Mouse (Mus musculus) CH12.LX (cell line): ENCODE measurements at regions not wholly inside any gene's neighbourhood (a gene's known extent, or its start where the extent isn't known, plus 50 kb on each side); places are given as distances from the start of the nearest gene placed in this dataset.

Experiments used
- DNase-seq: peaks from one replicate; pipeline ENCODE4 v3.0.0-alpha.2; 2013; ENCODE audit errors: extremely low read depth
- H3K27ac ChIP-seq: 2 replicates; pipeline ENCODE4 v1.5.1; 2012; ENCODE audit warnings: low read depth, mild to moderate bottlenecking, control low read depth, moderate library complexity; ENCODE audit not compliant: insufficient read depth
- H3K27me3 ChIP-seq: replicated peaks from 2 replicates; pipeline ENCODE3; 2012; ENCODE audit warnings: inconsistent platforms
- H3K36me3 ChIP-seq, 2 experiments: replicated peaks in 1 of 2; 2 replicates each; pipeline versions ENCODE3 to v1.6.1; 2012; ENCODE audit warnings: inconsistent platforms in 1 of 2, low read length in 1 of 2, mild to moderate bottlenecking in 1 of 2, mixed read lengths in 1 of 2, moderate library complexity in 1 of 2; ENCODE audit not compliant: control insufficient read depth in 1 of 2, insufficient read depth in 1 of 2
- H3K4me1 ChIP-seq, 2 experiments: 2 replicates each; pipeline ENCODE4 v1.6.1; 2012; ENCODE audit warnings: inconsistent platforms in 1 of 2, moderate library complexity in 1 of 2; ENCODE audit not compliant: insufficient read depth in 2 of 2, control insufficient read depth in 1 of 2
- H3K4me2 ChIP-seq: 2 replicates; pipeline ENCODE4 v1.6.1; 2012; ENCODE audit warnings: low read depth, mild to moderate bottlenecking, control low read depth; ENCODE audit not compliant: poor library complexity, insufficient read depth, severe bottlenecking
- H3K4me3 ChIP-seq, 3 experiments: fragments of 150-350 bp in 1 of 3; sonication (generic) in 1 of 3; replicated peaks in 1 of 3; 2 replicates each; pipeline versions ENCODE3 to v1.5.1; 2011 to 2012; ENCODE audit warnings: low read depth in 2 of 3, low read length in 2 of 3, mild to moderate bottlenecking in 2 of 3, moderate library complexity in 2 of 3, control low read depth in 1 of 3, improper control_type of control experiment in 1 of 3, inconsistent platforms in 1 of 3, mixed read lengths in 1 of 3; ENCODE audit not compliant: poor library complexity in 1 of 3
- H3K79me2 ChIP-seq: replicated peaks from 2 replicates; pipeline ENCODE4 v1.6.1; 2012; ENCODE audit warnings: mild to moderate bottlenecking, moderate library complexity; ENCODE audit not compliant: control insufficient read depth, poor library complexity, insufficient read depth, severe bottlenecking; ENCODE audit errors: extremely low read depth
- H3K9ac ChIP-seq: 2 replicates; pipeline ENCODE4 v1.6.1; 2012; ENCODE audit warnings: low read depth, mild to moderate bottlenecking, control low read depth, moderate library complexity; ENCODE audit not compliant: insufficient read depth
- H3K9me3 ChIP-seq: replicated peaks from 2 replicates; pipeline ENCODE3; 2012; ENCODE audit warnings: low read length, inconsistent platforms, mixed read lengths
- BHLHE40 ChIP-seq: IDR thresholded peaks from 2 replicates; pipeline ENCODE4 v1.6.1; 2011; ENCODE audit warnings: mild to moderate bottlenecking, low read depth, low read length, improper control_type of control experiment
- CHD1 ChIP-seq: IDR thresholded peaks from 2 replicates; pipeline ENCODE4 v1.6.1; 2012; ENCODE audit warnings: low read depth, low read length, improper control_type of control experiment, inconsistent platforms
- CHD2 ChIP-seq: IDR thresholded peaks from 2 replicates; pipeline ENCODE4 v1.6.1; 2011; ENCODE audit warnings: low read length, improper control_type of control experiment
- CTCF ChIP-seq, 2 experiments: IDR thresholded peaks in 1 of 2; conservative IDR thresholded peaks in 1 of 2; 2 replicates each; pipeline ENCODE4 v1.5.1; 2011 to 2012; ENCODE audit warnings: low read depth in 2 of 2, low read length in 2 of 2, improper control_type of control experiment in 1 of 2, inconsistent platforms in 1 of 2, mild to moderate bottlenecking in 1 of 2, moderate library complexity in 1 of 2
- E2F4 ChIP-seq: IDR thresholded peaks from 2 replicates; pipeline ENCODE4 v1.6.1; 2011; ENCODE audit warnings: low read depth, low read length, improper control_type of control experiment; ENCODE audit not compliant: insufficient replicate concordance
- ELF1 ChIP-seq: IDR thresholded peaks from 2 replicates; pipeline ENCODE4 v1.6.1; 2014; ENCODE audit warnings: low read depth, mild to moderate bottlenecking, inconsistent platforms, low read length, improper control_type of control experiment
- EP300 ChIP-seq: IDR thresholded peaks from 2 replicates; pipeline ENCODE4 v1.6.1; 2011; ENCODE audit warnings: low read length, improper control_type of control experiment
- ETS1 ChIP-seq: conservative IDR thresholded peaks from 2 replicates; pipeline ENCODE4 v1.6.1; 2012; ENCODE audit warnings: low read depth, mild to moderate bottlenecking, inconsistent platforms, low read length, improper control_type of control experiment, moderate library complexity
- HCFC1 ChIP-seq: IDR thresholded peaks from 2 replicates; pipeline ENCODE4 v1.6.1; 2012; ENCODE audit warnings: low read depth, mild to moderate bottlenecking, inconsistent platforms, low read length, improper control_type of control experiment
- IRF4 ChIP-seq: IDR thresholded peaks from 2 replicates; pipeline ENCODE4 v1.6.1; 2014; ENCODE audit warnings: low read depth, mild to moderate bottlenecking, inconsistent platforms, low read length, improper control_type of control experiment
- JUND ChIP-seq: conservative IDR thresholded peaks from 2 replicates; pipeline ENCODE4 v1.6.1; 2011; ENCODE audit warnings: low read depth, low read length, improper control_type of control experiment
- KAT2A ChIP-seq: IDR thresholded peaks from 2 replicates; pipeline ENCODE4 v1.6.1; 2012; ENCODE audit warnings: low read length, improper control_type of control experiment, inconsistent platforms; ENCODE audit not compliant: insufficient replicate concordance
- MAX ChIP-seq: IDR thresholded peaks from 2 replicates; pipeline ENCODE4 v1.6.1; 2011; ENCODE audit warnings: low read length, improper control_type of control experiment
- MAZ ChIP-seq: IDR thresholded peaks from 2 replicates; pipeline ENCODE4 v1.6.1; 2012; ENCODE audit warnings: low read depth, mild to moderate bottlenecking, inconsistent platforms, low read length, improper control_type of control experiment, moderate library complexity
- MEF2A ChIP-seq: IDR thresholded peaks from 2 replicates; pipeline ENCODE4 v1.6.1; 2014; ENCODE audit warnings: low read depth, mild to moderate bottlenecking, inconsistent platforms, low read length, improper control_type of control experiment, borderline replicate concordance
- MXI1 ChIP-seq: IDR thresholded peaks from 2 replicates; pipeline ENCODE4 v1.6.1; 2011; ENCODE audit warnings: mild to moderate bottlenecking, low read depth, low read length, improper control_type of control experiment
- MYC ChIP-seq: IDR thresholded peaks from 2 replicates; pipeline ENCODE4 v1.6.1; 2011; ENCODE audit warnings: low read depth, mild to moderate bottlenecking, improper control_type of control experiment, low read length
- NRF1 ChIP-seq: IDR thresholded peaks from 2 replicates; pipeline ENCODE4 v1.6.1; 2014; ENCODE audit warnings: low read depth, mild to moderate bottlenecking, inconsistent platforms, low read length, improper control_type of control experiment, moderate library complexity
- PAX5 ChIP-seq: IDR thresholded peaks from 2 replicates; pipeline ENCODE4 v1.6.1; 2012; ENCODE audit warnings: low read length, inconsistent platforms, mixed read lengths
- POLR2A ChIP-seq: IDR thresholded peaks from 2 replicates; pipeline ENCODE4 v1.6.1; 2011; ENCODE audit warnings: low read depth, mild to moderate bottlenecking, improper control_type of control experiment, low read length
- POLR2AphosphoS2 ChIP-seq: IDR thresholded peaks from 2 replicates; pipeline ENCODE4 v1.6.1; 2011; ENCODE audit warnings: low read depth, low read length, improper control_type of control experiment
- RAD21 ChIP-seq: IDR thresholded peaks from 2 replicates; pipeline ENCODE4 v1.6.1; 2011; ENCODE audit warnings: low read depth, mild to moderate bottlenecking, low read length, improper control_type of control experiment, moderate library complexity
- RCOR1 ChIP-seq: conservative IDR thresholded peaks from 2 replicates; pipeline ENCODE4 v1.6.1; 2012; ENCODE audit warnings: low read depth, mild to moderate bottlenecking, inconsistent platforms, low read length, improper control_type of control experiment
- SIN3A ChIP-seq: IDR thresholded peaks from 2 replicates; pipeline ENCODE4 v1.6.1; 2012; ENCODE audit warnings: low read length, improper control_type of control experiment, inconsistent platforms
- SMC3 ChIP-seq: IDR thresholded peaks from 2 replicates; pipeline ENCODE4 v1.6.1; 2011; ENCODE audit warnings: low read depth, low read length, improper control_type of control experiment
- TCF12 ChIP-seq: IDR thresholded peaks from 2 replicates; pipeline ENCODE4 v1.6.1; 2014; ENCODE audit warnings: low read depth, mild to moderate bottlenecking, inconsistent platforms, low read length, improper control_type of control experiment
- UBTF ChIP-seq: IDR thresholded peaks from 2 replicates; pipeline ENCODE4 v1.6.1; 2012; ENCODE audit warnings: low read depth, mild to moderate bottlenecking, inconsistent platforms, low read length, improper control_type of control experiment, moderate library complexity
- USF2 ChIP-seq: conservative IDR thresholded peaks from 2 replicates; pipeline ENCODE4 v1.6.1; 2011; ENCODE audit warnings: low read depth, low read length, improper control_type of control experiment
- ZC3H11A ChIP-seq: IDR thresholded peaks from 2 replicates; pipeline ENCODE4 v1.6.1; 2012; ENCODE audit warnings: low read depth, mild to moderate bottlenecking, inconsistent platforms, low read length, improper control_type of control experiment
- ZKSCAN1 ChIP-seq: IDR thresholded peaks from 2 replicates; pipeline ENCODE4 v1.6.1; 2012; ENCODE audit warnings: low read depth, inconsistent platforms, low read length, improper control_type of control experiment, borderline replicate concordance
- ZMIZ1 ChIP-seq: IDR thresholded peaks from 2 replicates; pipeline ENCODE4 v1.6.1; 2012; ENCODE audit warnings: low read depth, mild to moderate bottlenecking, inconsistent platforms, low read length, improper control_type of control experiment
- ZNF384 ChIP-seq: IDR thresholded peaks from 2 replicates; pipeline ENCODE4 v1.6.1; 2012; ENCODE audit warnings: low read depth, low read length, improper control_type of control experiment, inconsistent platforms
- dilution Hi-C: fragments of 300-500 bp; cut with MboI; formaldehyde crosslinking; loops from 2 replicates; pipeline ENCODE4 v1.14.3; 2020; ENCODE audit warnings: low sequenced_read_pairs; ENCODE audit not compliant: extremely low pct_unique_long_range_greater_than_20kb, extremely low pct_ligation_motif_present
- in situ Hi-C: fragments of 300-500 bp; cut with MboI; formaldehyde crosslinking; loops from 3 replicates; pipeline ENCODE4 v1.14.3; 2019; ENCODE audit warnings: low sequenced_read_pairs, low pct_ligation_motif_present, low pct_unique_long_range_greater_than_20kb, mixed read lengths

GRCm38 (mm10) chr3:132485553-132485952, 144.1 kb upstream of the Gimd1 start:
- no peak overlapping the region for H3K27ac ChIP-seq
- H3K4me1 ChIP-seq, result no peaks in the 10 kb centered on the region
- H3K36me3 ChIP-seq, result no peaks in the 10 kb centered on the region
- no peaks in the 10 kb centered on the region for H3K79me2 ChIP-seq
- H3K4me2 ChIP-seq, result no peak overlapping the region
- no peak for TF ChIP-seq USF2
- no peak for TF ChIP-seq POLR2AphosphoS2
- TF ChIP-seq KAT2A, result no peak
- no peak for TF ChIP-seq MYC
- no peak for TF ChIP-seq TCF12
- no peak for TF ChIP-seq NRF1
- TF ChIP-seq CTCF (conservative IDR thresholded peaks at IDR 0.05 in 1 of 2, IDR thresholded peaks at IDR 0.05 in 1 of 2; ENCODE audit: low read depth in 2 of 2, low read length in 2 of 2), result no peak
- TF ChIP-seq POLR2A, result no peak
- TF ChIP-seq ZNF384, result no peak
- TF ChIP-seq MXI1, result no peak
- no peak for TF ChIP-seq CHD2
- H3K27me3 ChIP-seq, result no peaks in the 10 kb centered on the region
- dilution Hi-C loops, result no loop called here
- H3K4me3 ChIP-seq, result no peak overlapping the region
- no peak overlapping the region for H3K9ac ChIP-seq
- H3K9me3 ChIP-seq, result no peaks in the 10 kb centered on the region
- DNase-seq, result no peak
- in situ Hi-C loops, result no loop called here

- Histone ChIP-seq H3K27me3 (no peaks in the 10 kb centered on the region), H3K9me3 (no peaks in the 10 kb centered on the region), H3K4me3 (no peak overlapping the region), H3K36me3 (no peaks in the 10 kb centered on the region), H3K79me2 (no peaks in the 10 kb centered on the region), H3K27ac (no peak overlapping the region), H3K4me1 (peaks cover 5 to 16% of the 10 kb centered on the region in 2 experiments; a peak in 2 of 4 replicates), H3K4me2 (no peak overlapping the region), H3K9ac (no peak overlapping the region)
- DNase-seq, result peak; percentile 91
- dilution Hi-C loops (no loop called here), in situ Hi-C loops (loop anchor here (10.0 kb wide), 1 partner anchor 199 kb away; no protein-coding TSS in a partner anchor)
- TF ChIP-seq ELF1 (peak; percentile 43; the same call in 1 of the 2 replicates), CTCF (conservative IDR thresholded peaks at IDR 0.05 in 1 of 2, IDR thresholded peaks at IDR 0.05 in 1 of 2; ENCODE audit: low read depth in 2 of 2, low read length in 2 of 2) (peak; percentile 76 to 96), MAX (peak; percentile 12; the same call in 1 of the 2 replicates), HCFC1 (no peak), USF2 (no peak), BHLHE40 (no peak), MXI1 (no peak), NRF1 (no peak), PAX5 (no peak), ETS1 (no peak), IRF4 (peak; percentile 69), ZNF384 (no peak), TCF12 (peak; percentile 33; the same call in 1 of the 2 replicates), ZC3H11A (peak; percentile 89), JUND (0 out of 2 replicates have a peak, but pooled peaks have one; percentile 21), MAZ (no peak), MEF2A (no peak), CHD2 (no peak), MYC (peak; percentile 78; the same call in 1 of the 2 replicates), SMC3 (peak; percentile 98), UBTF (0 out of 2 replicates have a peak, but pooled peaks have one; percentile 67), EP300 (no peak), CHD1 (no peak), E2F4 (no peak), ZMIZ1 (no peak), RCOR1 (no peak), RAD21 (peak; percentile 92), ZKSCAN1 (no peak), SIN3A (peak; percentile 31; the same call in 1 of the 2 replicates)
Observed at GRCm38 (mm10) chr3:132506095-132506494, 123.5 kb upstream of the Gimd1 start.
